Mouse (Mus musculus): ENCODE measurements around the gene Ubtd2.

GRCm38 (mm10) chr11:32423311-32423710, 31.9 kb upstream of the Ubtd2 start:
- no peak for TF ChIP-seq CTCF (conservative IDR thresholded peaks at IDR 0.05; ENCODE audit: low read length)
- TF ChIP-seq NANOG (IDR thresholded peaks at IDR 0.05; ENCODE audit: borderline replicate concordance, low read length), result no peak
- TF ChIP-seq POU5F1 (IDR thresholded peaks at IDR 0.05; ENCODE audit: borderline replicate concordance, low read length), result no peak
